Mouse (Mus musculus): ENCODE measurements around the gene Rbfox1. TPM values are rescaled to one million over a fixed set of nuclear protein-coding genes. Genes with fewer than 3 reads are reported as not detected.

Rbfox1 gene
- total RNA-seq, 2 experiments from 2014 or later: not detected

GRCm38 (mm10) chr16:6402816-6403215 is 517.7 kb downstream of the Rbfox1 start:
- ATAC-seq (replicated peaks; ENCODE audit: low FRiP score, low TSS enrichment, poor library complexity, severe bottlenecking): no peak

- ATAC-seq (replicated peaks; ENCODE audit: low FRiP score, low TSS enrichment, poor library complexity, severe bottlenecking): no peak
Observed at GRCm38 (mm10) chr16:6414846-6415245, 529.7 kb downstream of the Rbfox1 start.

DNA sequence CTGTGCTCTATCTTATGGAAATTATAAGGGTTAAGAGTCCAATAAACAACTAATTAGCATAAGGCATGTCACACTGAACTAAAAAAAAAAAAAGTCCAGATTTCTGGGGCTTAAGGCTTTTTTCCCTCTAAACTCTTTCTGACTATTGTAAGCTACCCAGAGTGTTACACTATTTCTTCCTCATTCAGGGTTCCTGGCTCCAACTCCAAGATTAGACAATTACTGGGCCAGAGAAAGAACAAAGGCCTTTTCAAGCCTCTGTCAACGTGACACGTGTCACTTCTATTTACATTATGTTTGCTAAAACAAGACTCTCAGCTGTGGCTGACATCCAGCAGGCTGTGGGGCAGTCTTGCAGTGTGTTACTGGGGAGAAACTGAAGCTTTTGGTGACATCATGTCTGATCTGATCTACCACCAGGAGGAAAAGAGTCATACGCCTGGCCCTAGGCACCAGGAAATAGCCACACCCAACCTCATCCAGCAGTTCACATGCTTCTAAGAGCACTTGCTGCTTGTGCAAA is 536.5 kb downstream of the Rbfox1 start:
- no peak for ATAC-seq (replicated peaks; ENCODE audit: low FRiP score, low TSS enrichment, poor library complexity, severe bottlenecking)

DNA sequence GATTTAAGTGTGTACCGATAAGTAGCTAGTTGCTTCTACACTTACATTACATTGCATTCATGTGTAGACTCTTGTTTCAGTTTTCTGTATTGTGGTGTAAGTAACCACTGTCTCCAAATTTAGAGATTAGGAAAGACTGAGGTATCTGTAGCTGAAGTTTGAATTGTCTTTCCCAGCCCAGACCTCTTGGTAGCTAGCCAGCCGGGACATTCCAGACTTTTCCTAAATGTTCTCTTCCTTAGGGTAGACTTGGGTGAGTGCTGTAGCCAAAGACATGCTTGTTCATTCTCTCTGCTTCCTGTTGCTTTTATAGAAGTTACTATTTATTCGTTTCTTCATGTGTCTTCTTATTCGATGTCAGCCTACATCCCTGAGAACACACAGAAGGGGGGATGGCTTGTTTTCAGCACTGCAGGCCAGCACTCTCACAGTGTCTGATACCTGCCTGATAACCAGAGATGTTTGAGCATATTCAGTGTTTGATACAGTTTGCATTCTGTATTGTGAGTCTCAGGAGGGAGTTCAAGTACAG is 538.8 kb downstream of the Rbfox1 start:
- ATAC-seq (replicated peaks; ENCODE audit: low FRiP score, low TSS enrichment, poor library complexity, severe bottlenecking): no peak

GRCm38 (mm10) chr16:6424738-6425137 is 539.6 kb downstream of the Rbfox1 start:
- ATAC-seq (replicated peaks; ENCODE audit: low FRiP score, low TSS enrichment, poor library complexity, severe bottlenecking): no peak

- no peak for ATAC-seq (replicated peaks; ENCODE audit: low FRiP score, low TSS enrichment, poor library complexity, severe bottlenecking)
Observed at GRCm38 (mm10) chr16:6427292-6428281, 542.4 kb downstream of the Rbfox1 start.

- no peak for ATAC-seq (replicated peaks; ENCODE audit: low FRiP score, low TSS enrichment, poor library complexity, severe bottlenecking)
Observed at GRCm38 (mm10) chr16:6430981-6431380, 545.8 kb downstream of the Rbfox1 start.

GRCm38 (mm10) chr16:6436445-6436844 is 551.3 kb downstream of the Rbfox1 start:
- ATAC-seq (replicated peaks; ENCODE audit: low FRiP score, low TSS enrichment, poor library complexity, severe bottlenecking): no peak

DNA sequence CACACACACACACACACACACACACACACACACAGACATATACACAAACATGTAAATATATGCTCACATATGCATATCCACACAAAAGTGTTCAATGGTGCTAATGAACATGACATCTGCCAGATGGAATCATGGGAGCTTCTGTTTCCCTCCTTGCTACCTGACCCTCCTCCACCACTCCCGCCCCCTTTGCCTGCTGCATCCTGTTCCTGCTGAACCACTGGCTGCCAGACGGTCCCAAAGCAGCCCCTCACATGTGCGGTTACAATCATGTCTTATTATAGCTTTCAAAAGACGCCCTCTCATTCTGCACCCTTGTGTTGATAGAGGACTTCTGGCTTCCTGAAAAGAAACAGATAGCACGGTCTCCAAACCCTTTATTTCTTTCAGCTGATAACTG is 563.1 kb downstream of the Rbfox1 start:
- ATAC-seq (replicated peaks; ENCODE audit: low FRiP score, low TSS enrichment, poor library complexity, severe bottlenecking): no peak

- no peak for ATAC-seq (replicated peaks; ENCODE audit: low FRiP score, low TSS enrichment, poor library complexity, severe bottlenecking)
Observed at GRCm38 (mm10) chr16:6455349-6455748, 570.2 kb downstream of the Rbfox1 start.

GRCm38 (mm10) chr16:6479094-6479590 is 594.0 kb downstream of the Rbfox1 start:
- no peak for ATAC-seq (replicated peaks; ENCODE audit: low FRiP score, low TSS enrichment, poor library complexity, severe bottlenecking)

DNA sequence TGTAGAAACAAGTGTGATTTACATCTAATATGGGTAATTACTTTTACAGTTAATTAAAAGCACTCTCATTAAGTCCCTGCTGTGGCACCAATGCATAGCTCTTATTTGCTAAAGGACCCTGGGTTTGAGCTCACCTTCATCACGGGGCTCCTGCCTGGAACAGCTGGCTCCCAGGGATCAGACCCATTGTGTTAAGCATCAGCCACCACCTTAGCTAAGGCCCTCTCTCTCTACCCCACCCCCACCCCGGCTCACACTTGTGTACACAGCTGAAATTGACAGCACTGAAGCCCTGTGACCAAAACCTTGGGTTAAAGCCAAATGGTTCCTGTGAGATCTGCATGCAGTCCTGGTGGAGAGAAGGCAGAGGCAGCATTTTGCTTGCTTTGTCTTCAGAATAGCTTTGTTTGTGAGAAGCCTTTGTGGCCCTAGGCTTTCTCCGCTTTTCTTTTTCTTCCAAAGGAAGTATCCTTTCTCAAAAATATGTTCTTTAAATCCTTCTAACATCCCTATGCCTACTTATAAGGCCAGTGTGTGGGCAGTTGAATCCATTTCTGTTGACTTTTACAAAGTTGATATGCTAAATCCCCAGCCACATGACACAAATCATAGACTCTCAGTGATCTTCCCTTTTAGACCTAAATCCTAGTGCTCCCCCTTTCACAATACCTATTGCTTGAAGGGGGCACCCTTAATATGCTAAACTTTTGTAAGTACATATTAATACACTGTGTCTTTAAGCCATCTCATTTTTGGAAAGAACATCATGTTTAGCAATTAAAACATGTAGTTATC is 594.7 kb downstream of the Rbfox1 start:
- no peak for ATAC-seq (replicated peaks; ENCODE audit: low FRiP score, low TSS enrichment, poor library complexity, severe bottlenecking)

- ATAC-seq (replicated peaks; ENCODE audit: low FRiP score, low TSS enrichment, poor library complexity, severe bottlenecking): no peak
Observed at GRCm38 (mm10) chr16:6480411-6480728, 595.2 kb downstream of the Rbfox1 start.

DNA sequence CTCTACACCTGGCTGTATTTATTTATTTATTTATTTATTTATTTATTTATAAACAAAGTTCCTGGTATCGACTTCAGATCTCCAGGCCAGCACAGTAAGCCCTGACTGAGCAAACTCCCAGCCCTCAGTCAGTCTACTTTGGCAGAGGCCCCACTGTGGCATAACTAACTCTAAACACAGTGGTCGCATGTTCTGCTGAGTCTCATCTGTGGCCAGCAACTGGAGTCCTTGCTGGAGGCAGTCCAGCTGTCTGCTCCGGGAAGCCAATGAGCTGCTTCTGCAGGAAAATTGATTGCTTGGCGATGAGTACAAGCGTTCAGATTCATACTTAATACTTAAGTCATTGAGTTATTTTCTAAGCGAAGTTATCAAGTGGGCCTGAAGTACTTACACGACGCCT is 598.5 kb downstream of the Rbfox1 start:
- no peak for ATAC-seq (replicated peaks; ENCODE audit: low FRiP score, low TSS enrichment, poor library complexity, severe bottlenecking)

GRCm38 (mm10) chr16:6485631-6486030 is 600.5 kb downstream of the Rbfox1 start:
- no peak for ATAC-seq (replicated peaks; ENCODE audit: low FRiP score, low TSS enrichment, poor library complexity, severe bottlenecking)

DNA sequence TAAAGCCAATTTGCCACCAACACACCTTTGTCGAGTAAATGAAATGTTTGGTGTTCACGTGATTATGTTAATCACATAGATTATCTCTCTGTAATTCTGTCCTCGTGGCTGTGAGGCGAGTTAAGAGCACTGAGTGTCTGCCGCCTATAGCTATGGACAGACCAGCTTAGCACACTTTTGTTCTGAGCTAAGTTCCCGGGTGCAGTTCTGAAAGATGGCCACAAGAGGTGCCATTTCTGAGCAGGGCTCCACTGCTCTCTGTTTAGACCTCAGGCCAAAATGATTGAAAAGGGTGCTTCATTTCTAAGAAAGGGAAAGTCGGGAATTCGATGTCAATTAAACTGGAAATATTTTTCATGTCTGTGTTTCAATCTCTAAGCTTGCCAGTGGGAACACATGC is 617.1 kb downstream of the Rbfox1 start:
- peak; percentile 59; the same call in 1 of the 2 replicates for ATAC-seq (replicated peaks; ENCODE audit: low FRiP score, low TSS enrichment, poor library complexity, severe bottlenecking)

DNA sequence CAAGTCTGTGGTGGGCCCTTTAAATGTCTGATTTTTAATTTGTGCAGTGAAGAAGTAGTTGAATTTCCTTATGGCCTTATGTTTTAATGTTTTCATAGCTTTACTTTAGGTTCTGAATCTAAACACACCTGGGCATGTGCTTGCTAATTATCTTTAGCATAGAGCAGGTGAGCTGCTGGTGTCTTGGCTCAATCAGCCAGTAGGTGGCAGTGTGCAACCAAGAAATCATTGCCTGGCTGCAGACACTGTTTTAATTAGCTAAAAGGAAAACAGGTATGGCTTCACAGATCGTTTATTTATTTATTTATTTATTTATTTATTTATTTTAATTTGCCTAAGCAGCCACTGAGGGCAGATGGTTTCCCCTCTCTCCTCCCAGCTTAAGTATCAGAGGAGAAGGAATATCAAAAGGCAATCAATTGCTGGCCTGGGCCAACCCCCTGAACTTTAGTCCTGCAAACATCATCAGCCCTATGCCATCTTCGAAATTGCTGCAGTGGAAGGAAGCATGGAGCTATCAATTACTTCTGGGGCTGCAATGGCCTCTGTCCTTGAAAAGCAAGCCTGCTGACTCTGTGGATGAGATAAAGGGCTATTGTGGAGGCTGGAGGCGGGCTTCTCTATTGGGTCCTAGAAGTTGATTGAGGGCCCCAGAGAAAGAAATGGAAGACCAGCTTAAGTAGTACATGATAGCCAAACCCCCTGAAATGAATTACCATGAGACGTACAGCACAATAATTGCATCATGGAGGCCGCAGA is 618.6 kb downstream of the Rbfox1 start:
- no peak for ATAC-seq (replicated peaks; ENCODE audit: low FRiP score, low TSS enrichment, poor library complexity, severe bottlenecking)

DNA sequence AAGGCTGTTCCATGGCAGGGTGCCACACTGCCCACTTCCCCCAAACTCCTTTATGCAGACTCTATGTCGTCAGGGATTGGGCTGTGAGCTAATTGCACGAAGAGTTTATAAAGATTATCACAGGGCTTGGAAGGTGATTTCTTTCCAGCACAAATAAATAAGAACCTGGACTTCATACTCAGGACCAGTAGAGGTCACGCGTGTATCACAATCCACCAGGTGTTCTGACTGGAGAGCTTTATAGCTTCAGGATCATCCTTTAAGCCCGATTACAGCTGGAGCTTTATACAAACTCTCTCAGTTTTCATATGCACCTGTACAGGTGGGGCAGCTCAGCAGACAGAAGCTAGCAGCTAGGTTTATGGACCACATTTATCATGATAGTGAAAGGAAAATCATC is 623.8 kb downstream of the Rbfox1 start:
- ATAC-seq (replicated peaks; ENCODE audit: low FRiP score, low TSS enrichment, poor library complexity, severe bottlenecking): no peak

DNA sequence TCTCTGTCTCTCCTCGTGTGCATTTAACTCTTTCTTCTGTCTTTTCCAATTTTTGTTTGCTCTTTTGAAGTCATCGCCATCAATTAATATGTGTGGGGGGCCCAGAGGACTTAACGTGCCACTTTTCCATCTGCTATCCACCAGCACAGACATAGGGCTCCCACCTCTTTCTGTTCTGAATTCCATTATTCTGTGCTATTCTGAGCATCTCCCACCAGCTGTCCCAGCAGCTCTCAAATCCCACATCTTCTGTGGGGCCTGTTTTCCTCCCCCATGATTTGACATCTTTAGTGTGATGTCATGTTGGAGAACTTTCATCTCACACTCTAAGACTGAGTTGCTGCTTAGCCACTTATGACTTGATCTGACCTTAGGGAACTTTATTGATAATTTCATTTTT is 634.3 kb downstream of the Rbfox1 start:
- ATAC-seq (replicated peaks; ENCODE audit: low FRiP score, low TSS enrichment, poor library complexity, severe bottlenecking): no peak
